Comparison of ENCODE assay signal across 20 mouse cellular contexts in the genomic region with DNA sequence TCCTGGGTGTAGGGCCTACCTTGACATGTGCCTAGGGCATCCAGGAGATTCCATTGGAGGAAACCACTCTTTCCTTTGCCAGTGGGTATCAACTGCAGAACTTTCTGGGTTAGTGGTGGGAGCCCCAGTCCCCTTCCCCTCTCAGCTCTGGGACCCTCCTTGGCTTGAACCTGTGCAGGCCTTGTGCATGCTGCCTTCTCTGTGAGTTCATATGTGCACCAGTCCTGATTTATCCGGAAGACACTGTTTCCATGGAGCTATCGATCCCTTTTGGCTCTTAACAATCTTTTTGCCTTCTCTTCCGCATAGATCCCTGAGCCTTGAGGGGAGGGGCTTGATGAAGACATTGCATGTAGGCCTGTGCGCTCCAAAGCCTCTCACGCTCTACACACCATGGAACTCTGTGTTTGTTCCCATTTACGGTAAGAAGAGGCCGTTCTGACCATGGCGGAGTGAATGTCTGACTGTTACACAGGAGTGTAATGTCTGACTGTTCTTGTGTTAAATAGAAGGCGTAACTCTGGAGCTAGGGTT. TPM values are rescaled to one million over a fixed set of nuclear protein-coding genes. Genes with fewer than 3 reads are reported as not detected.
DNase-seq lines count a peak whose midpoint lies in the region; ATAC-seq and TF ChIP-seq lines count a peak whose summit lies in the region.
"Had no signal": no experiment of that assay in that cellular context is flagged by ENCODE, and none has a peak within 500 bp of the region (broad histone marks: within the 10 kb centered on the region; RNA-seq: fewer than 3 reads in every experiment).

No protein-coding gene starts in this region.

- H3K4me2 ChIP-seq in hindbrain, embryonic 15.5 days: no peak overlapping the region
- no peak overlapping the region for H3K4me2 ChIP-seq in hindbrain, embryonic 13.5 days
- no peak overlapping the region for H3K4me2 ChIP-seq in midbrain, embryonic 14.5 days (ENCODE audit: low read length)
- H3K4me2 ChIP-seq in midbrain, embryonic 15.5 days: no peak overlapping the region
- no peak overlapping the region for H3K4me2 ChIP-seq in forebrain, embryonic 15.5 days (replicated peaks)
- H3K4me2 ChIP-seq in neural tube, embryonic 15.5 days: no peak overlapping the region
- no peak overlapping the region for H3K4me2 ChIP-seq in intestine, postnatal 0 days (replicated peaks; ENCODE audit: low read depth)
- H3K4me2 ChIP-seq: heart, embryonic 13.5 days; midbrain, embryonic 11.5 days had no signal

- H3K4me1 ChIP-seq in hindbrain, embryonic 15.5 days (replicated peaks): peaks cover 3% of the 10 kb centered on the region; the same call in 1 of the 2 replicates
- H3K4me1 ChIP-seq in hindbrain, embryonic 13.5 days (replicated peaks): peaks cover 5% of the 10 kb centered on the region; the same call in 1 of the 2 replicates
- no peaks in the 10 kb centered on the region for H3K4me1 ChIP-seq in midbrain, embryonic 14.5 days (ENCODE audit: control insufficient read depth, insufficient read depth, low read length)
- H3K4me1 ChIP-seq in midbrain, embryonic 15.5 days: no peaks in the 10 kb centered on the region
- peaks cover 6% of the 10 kb centered on the region; the same call in 1 of the 2 replicates for H3K4me1 ChIP-seq in forebrain, embryonic 15.5 days
- peaks cover 18% of the 10 kb centered on the region; the same call in 1 of the 2 replicates for H3K4me1 ChIP-seq in neural tube, embryonic 15.5 days
- H3K4me1 ChIP-seq in intestine, postnatal 0 days (replicated peaks; ENCODE audit: control insufficient read depth, insufficient read depth, low read length): no peaks in the 10 kb centered on the region

- no peaks in the 10 kb centered on the region for H3K27me3 ChIP-seq in hindbrain, embryonic 15.5 days
- no peaks in the 10 kb centered on the region for H3K27me3 ChIP-seq in hindbrain, embryonic 13.5 days
- H3K27me3 ChIP-seq in midbrain, embryonic 14.5 days (ENCODE audit: control insufficient read depth, insufficient read depth, low read length): no peaks in the 10 kb centered on the region
- H3K27me3 ChIP-seq in midbrain, embryonic 15.5 days (replicated peaks): no peaks in the 10 kb centered on the region
- no peaks in the 10 kb centered on the region for H3K27me3 ChIP-seq in forebrain, embryonic 15.5 days
- no peaks in the 10 kb centered on the region for H3K27me3 ChIP-seq in neural tube, embryonic 15.5 days (replicated peaks)
- H3K27me3 ChIP-seq in intestine, postnatal 0 days (replicated peaks; ENCODE audit: control insufficient read depth, insufficient read depth, low read length): no peaks in the 10 kb centered on the region
- H3K27me3 ChIP-seq: heart, embryonic 13.5 days had no signal

- WGBS in hindbrain, embryonic 15.5 days: 79% methylated on average over 9 of the region's 9 CpGs
- WGBS in hindbrain, embryonic 13.5 days: 83% methylated on average over 9 of the region's 9 CpGs
- 84% methylated on average over 9 of the region's 9 CpGs for WGBS in midbrain, embryonic 14.5 days
- 82% methylated on average over 9 of the region's 9 CpGs for WGBS in midbrain, embryonic 15.5 days
- 53% methylated on average over 9 of the region's 9 CpGs for WGBS in forebrain, embryonic 15.5 days
- 61% methylated on average over 9 of the region's 9 CpGs for WGBS in neural tube, embryonic 15.5 days
- WGBS in intestine, postnatal 0 days: 93% methylated on average over 9 of the region's 9 CpGs

- H3K9me3 ChIP-seq in hindbrain, embryonic 15.5 days: no peaks in the 10 kb centered on the region
- H3K9me3 ChIP-seq in hindbrain, embryonic 13.5 days: no peaks in the 10 kb centered on the region
- H3K9me3 ChIP-seq in midbrain, embryonic 14.5 days (ENCODE audit: control insufficient read depth, low read length): no peaks in the 10 kb centered on the region
- H3K9me3 ChIP-seq in midbrain, embryonic 15.5 days: no peaks in the 10 kb centered on the region
- no peaks in the 10 kb centered on the region for H3K9me3 ChIP-seq in forebrain, embryonic 15.5 days
- H3K9me3 ChIP-seq in neural tube, embryonic 15.5 days (replicated peaks): no peaks in the 10 kb centered on the region
- no peaks in the 10 kb centered on the region for H3K9me3 ChIP-seq in intestine, postnatal 0 days (ENCODE audit: control insufficient read depth)
- H3K9me3 ChIP-seq: heart, embryonic 13.5 days; limb, embryonic 10.5 days had no signal

- H3K36me3 ChIP-seq in hindbrain, embryonic 15.5 days: no peaks in the 10 kb centered on the region
- H3K36me3 ChIP-seq in hindbrain, embryonic 13.5 days: no peaks in the 10 kb centered on the region; the same call in 1 of the 2 replicates
- H3K36me3 ChIP-seq in midbrain, embryonic 14.5 days (ENCODE audit: control insufficient read depth, insufficient read depth, low read length): no peaks in the 10 kb centered on the region
- H3K36me3 ChIP-seq in midbrain, embryonic 15.5 days (replicated peaks): no peaks in the 10 kb centered on the region
- H3K36me3 ChIP-seq in forebrain, embryonic 15.5 days: no peaks in the 10 kb centered on the region
- H3K36me3 ChIP-seq in neural tube, embryonic 15.5 days: no peaks in the 10 kb centered on the region
- peaks cover 6% of the 10 kb centered on the region; the same call in 1 of the 2 replicates for H3K36me3 ChIP-seq in intestine, postnatal 0 days (ENCODE audit: control insufficient read depth, insufficient read depth)
- H3K36me3 ChIP-seq: heart, embryonic 13.5 days; limb, embryonic 10.5 days had no signal

- no peak overlapping the region for H3K9ac ChIP-seq in hindbrain, embryonic 15.5 days
- H3K9ac ChIP-seq in hindbrain, embryonic 13.5 days: no peak overlapping the region
- no peak overlapping the region for H3K9ac ChIP-seq in midbrain, embryonic 14.5 days (replicated peaks; ENCODE audit: low read length)
- no peak overlapping the region for H3K9ac ChIP-seq in midbrain, embryonic 15.5 days
- H3K9ac ChIP-seq in forebrain, embryonic 15.5 days (replicated peaks): no peak overlapping the region
- no peak overlapping the region for H3K9ac ChIP-seq in neural tube, embryonic 15.5 days (replicated peaks)
- H3K9ac ChIP-seq in intestine, postnatal 0 days (ENCODE audit: low read depth, low read length): no peak overlapping the region
- H3K9ac ChIP-seq: heart, embryonic 13.5 days had no signal

- no peak overlapping the region for H3K4me3 ChIP-seq in hindbrain, embryonic 15.5 days
- no peak overlapping the region for H3K4me3 ChIP-seq in hindbrain, embryonic 13.5 days
- no peak overlapping the region for H3K4me3 ChIP-seq in midbrain, embryonic 14.5 days (replicated peaks; ENCODE audit: low read depth, low read length)
- H3K4me3 ChIP-seq in midbrain, embryonic 15.5 days: no peak overlapping the region
- H3K4me3 ChIP-seq in forebrain, embryonic 15.5 days: no peak overlapping the region
- H3K4me3 ChIP-seq in neural tube, embryonic 15.5 days (replicated peaks): no peak overlapping the region
- H3K4me3 ChIP-seq in intestine, postnatal 0 days (ENCODE audit: low read depth, low read length): no peak overlapping the region
- H3K4me3 ChIP-seq: erythroblast, embryonic 14.5 days; heart, embryonic 13.5 days; left cerebral cortex, adult 2 months; limb, embryonic 10.5 days had no signal

- ATAC-seq in hindbrain, embryonic 15.5 days (ENCODE audit: low FRiP score, low read depth): 0 out of 2 replicates have a peak, but pooled peaks have one; percentile 45
- no peak for ATAC-seq in hindbrain, embryonic 13.5 days (ENCODE audit: low FRiP score)
- no peak; the same call in 1 of the 2 replicates for ATAC-seq in midbrain, embryonic 14.5 days (ENCODE audit: low FRiP score, low TSS enrichment)
- no peak; the same call in 1 of the 2 replicates for ATAC-seq in midbrain, embryonic 15.5 days (replicated peaks)
- peak; percentile 64 for ATAC-seq in forebrain, embryonic 15.5 days (replicated peaks)
- ATAC-seq in neural tube, embryonic 15.5 days (ENCODE audit: low FRiP score): peak; percentile 57; the same call in 1 of the 2 replicates
- no peak for ATAC-seq in intestine, postnatal 0 days

- no peak for TF ChIP-seq CTCF in intestine, postnatal 0 days (IDR thresholded peaks at IDR 0.05; ENCODE audit: low read depth)

- DNase-seq in midbrain, embryonic 14.5 days: peak; percentile 19
- DNase-seq in left cerebral cortex, adult 11 months (ENCODE audit: low spot score): no peak
- DNase-seq: adrenal gland, adult 8-10 months; B cell, adult 2 months; cerebellum, postnatal 36 days; heart, postnatal 4 days; kidney, adult 11 months had no signal

- H3K27ac ChIP-seq in hindbrain, embryonic 15.5 days (replicated peaks): no peak overlapping the region; the same call in 1 of the 2 replicates
- no peak overlapping the region; the same call in 1 of the 2 replicates for H3K27ac ChIP-seq in hindbrain, embryonic 13.5 days
- H3K27ac ChIP-seq in midbrain, embryonic 14.5 days (replicated peaks; ENCODE audit: low read depth, low read length): no peak overlapping the region
- H3K27ac ChIP-seq in midbrain, embryonic 15.5 days: no peak overlapping the region
- H3K27ac ChIP-seq in forebrain, embryonic 15.5 days (replicated peaks): no peak overlapping the region
- peak overlapping the region; percentile 58; the same call in 1 of the 2 replicates for H3K27ac ChIP-seq in neural tube, embryonic 15.5 days (replicated peaks)
- H3K27ac ChIP-seq in intestine, postnatal 0 days (ENCODE audit: low read depth, low read length): no peak overlapping the region
- H3K27ac ChIP-seq: heart, embryonic 13.5 days; kidney, postnatal 0 days; left cerebral cortex, adult 2 months; limb, embryonic 10.5 days; stomach, postnatal 0 days had no signal

RNA-seq across cellular contexts. Expression of a gene that starts 0.5 kb away (rescaled TPM):
- 0.92 and 0.94 TPM in 2 replicates for polyA plus RNA-seq in hindbrain, embryonic 15.5 days (2015; fragmentation: Nextera tagmentation; extraction: Ambion mirVana)
- 0.91 and 1.1 TPM in 2 replicates for polyA plus RNA-seq in hindbrain, embryonic 13.5 days (2015; fragmentation: Nextera tagmentation; extraction: Ambion mirVana)
- 0.58 and 0.84 TPM in 2 replicates for polyA plus RNA-seq in midbrain, embryonic 14.5 days (2014; fragmentation: Nextera tagmentation; extraction: Ambion mirVana)
- 0.50 and 0.59 TPM in 2 replicates for polyA plus RNA-seq in midbrain, embryonic 15.5 days (2015; fragmentation: Nextera tagmentation; extraction: Ambion mirVana)
- 0.26 and 0.32 TPM in 2 replicates for polyA plus RNA-seq in forebrain, embryonic 15.5 days (2015; fragmentation: Nextera tagmentation; extraction: Ambion mirVana)
- 1.9 and 2.1 TPM in 2 replicates for polyA plus RNA-seq in neural tube, embryonic 15.5 days (2015; fragmentation: Nextera tagmentation; extraction: Ambion mirVana)
- 0.17 and 0.43 TPM in 2 replicates for polyA plus RNA-seq in intestine, postnatal 0 days (2015; fragmentation: Nextera tagmentation; extraction: Ambion mirVana)
- polyA plus RNA-seq: erythroblast, embryonic 14.5 days had no signal

Comparison
In these comparisons a context has a peak if more than half of its experiments do, and no peak if none do; other contexts are left out.
1. ATAC-seq: peak in hindbrain, embryonic 15.5 days (single experiment), forebrain, embryonic 15.5 days (single experiment) and neural tube, embryonic 15.5 days (single experiment); none in hindbrain, embryonic 13.5 days (single experiment), midbrain, embryonic 14.5 days (single experiment), midbrain, embryonic 15.5 days (single experiment) and intestine, postnatal 0 days (single experiment).